Mouse (Mus musculus): ENCODE measurements around the gene Mfsd4b1. TPM values are rescaled to one million over a fixed set of nuclear protein-coding genes. Genes with fewer than 3 reads are reported as not detected.
"Not testable (repeated sequence)": the region's sequence is repeated elsewhere in the genome, so short reads cannot be mapped to it uniquely, and the experiment has no call there.

Mfsd4b1 gene
- polyA plus RNA-seq, 1 experiment: not detected

- WGBS: 82% methylated on average over 2 of the region's 2 CpGs
- H3K4me1 ChIP-seq (ENCODE audit: control insufficient read depth, insufficient read depth, low read length): no peaks in the 10 kb centered on the region; the same call in 1 of the 2 replicates
- TF ChIP-seq CTCF (IDR thresholded peaks at IDR 0.05; ENCODE audit: control insufficient read depth, insufficient read depth, low read length) (no peak), POLR2A (IDR thresholded peaks at IDR 0.05; ENCODE audit: borderline replicate concordance, control insufficient read depth, low read depth, low read length) (no peak)
These were observed 4.5 kb upstream of the Mfsd4b1 start for GRCm38 (mm10) chr10:40029610-40030009.

DNA sequence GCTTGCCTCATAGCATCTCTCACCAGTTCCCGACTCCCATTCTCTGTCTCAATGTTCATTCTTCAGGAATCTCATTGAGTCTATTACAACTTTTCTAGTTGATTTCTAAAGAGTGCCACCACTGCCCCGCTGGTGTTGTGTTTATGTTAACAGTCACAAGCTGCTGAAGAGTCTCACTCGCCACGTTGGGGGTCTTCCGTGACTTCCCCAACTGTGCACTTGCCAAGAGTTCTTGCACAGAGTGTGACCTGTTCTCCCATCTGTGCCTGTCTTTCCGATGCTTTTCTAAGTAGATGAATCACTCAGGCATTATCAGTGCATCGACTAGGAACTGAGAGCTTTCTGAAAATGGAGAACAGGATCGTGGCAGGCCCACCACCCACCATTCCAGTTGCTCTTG, 3.0 kb upstream of the Mfsd4b1 start:
- TF ChIP-seq POLR2A (IDR thresholded peaks at IDR 0.05; ENCODE audit: borderline replicate concordance, control insufficient read depth, low read depth, low read length): no peak
- TF ChIP-seq CTCF (IDR thresholded peaks at IDR 0.05; ENCODE audit: control insufficient read depth, insufficient read depth, low read length): no peak
- H3K4me1 ChIP-seq (ENCODE audit: control insufficient read depth, insufficient read depth, low read length): no peaks in the 10 kb centered on the region; the same call in 1 of the 2 replicates
- H3K4me3 ChIP-seq (replicated peaks; ENCODE audit: control insufficient read depth, low read depth, low read length): no peak overlapping the region
- WGBS: 87% methylated on average over 8 of the region's 8 CpGs
- no peak overlapping the region for H3K27ac ChIP-seq (ENCODE audit: control insufficient read depth, insufficient read depth, low read depth, low read length, poor library complexity)

More at GRCm38 (mm10) chr10:40029610-40030009, 4.5 kb upstream of the Mfsd4b1 start:
- Histone ChIP-seq H3K27ac (ENCODE audit: control insufficient read depth, insufficient read depth, low read depth, low read length, poor library complexity) (no peak overlapping the region), H3K4me3 (replicated peaks; ENCODE audit: control insufficient read depth, low read depth, low read length) (no peak overlapping the region)

DNA sequence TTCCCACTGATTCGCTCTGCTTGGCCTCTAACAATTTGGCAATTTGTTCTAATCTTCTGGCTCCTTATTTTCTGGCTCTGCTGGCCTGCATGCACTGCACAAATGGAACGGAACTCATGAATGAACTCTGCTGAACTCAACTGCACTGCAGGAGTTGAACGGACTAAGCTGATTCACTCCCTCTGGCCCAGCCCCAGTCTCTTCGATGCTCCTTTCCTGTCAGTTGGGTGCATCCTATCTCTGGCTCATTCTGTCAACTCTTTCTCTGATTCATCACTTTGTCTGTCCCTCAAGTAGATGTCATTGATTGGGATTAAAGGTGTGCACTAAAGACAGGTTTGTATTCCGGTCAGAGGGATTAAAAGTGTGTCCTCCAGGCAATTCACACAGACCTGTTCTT, 1.5 kb upstream of the Mfsd4b1 start:
- Histone ChIP-seq H3K27ac (ENCODE audit: control insufficient read depth, insufficient read depth, low read depth, low read length, poor library complexity) (no peak overlapping the region), H3K4me1 (ENCODE audit: control insufficient read depth, insufficient read depth, low read length) (no peaks in the 10 kb centered on the region; the same call in 1 of the 2 replicates), H3K4me3 (replicated peaks; ENCODE audit: control insufficient read depth, low read depth, low read length) (no peak overlapping the region)
- WGBS: 91% methylated on average over 5 of the region's 5 CpGs
- TF ChIP-seq CTCF (IDR thresholded peaks at IDR 0.05; ENCODE audit: control insufficient read depth, insufficient read depth, low read length) (no peak), POLR2A (IDR thresholded peaks at IDR 0.05; ENCODE audit: borderline replicate concordance, control insufficient read depth, low read depth, low read length) (no peak)

DNA sequence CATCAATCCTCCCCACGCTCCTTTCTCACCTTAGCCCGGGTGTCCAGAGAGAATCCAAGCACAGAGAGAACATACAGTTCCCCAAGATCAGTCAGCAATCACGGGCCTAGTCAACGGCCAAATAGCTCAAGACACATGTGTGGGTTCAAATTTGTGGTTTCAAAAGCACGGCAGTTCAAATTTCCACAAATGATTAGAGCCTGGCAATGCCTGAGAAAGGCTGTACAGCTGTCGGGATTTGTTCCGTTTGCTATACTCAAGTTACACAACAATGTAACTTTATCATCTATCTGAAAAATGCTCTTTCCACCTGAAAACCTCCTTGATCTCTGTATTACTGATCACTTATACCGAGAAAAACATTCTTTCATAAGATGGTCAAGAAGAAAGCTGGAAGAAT, 492 bp upstream of the Mfsd4b1 start:
- no peak for TF ChIP-seq CTCF (IDR thresholded peaks at IDR 0.05; ENCODE audit: control insufficient read depth, insufficient read depth, low read length)
- no peak for TF ChIP-seq POLR2A (IDR thresholded peaks at IDR 0.05; ENCODE audit: borderline replicate concordance, control insufficient read depth, low read depth, low read length)
- no peak overlapping the region for H3K27ac ChIP-seq (ENCODE audit: control insufficient read depth, insufficient read depth, low read depth, low read length, poor library complexity)
- H3K4me1 ChIP-seq (ENCODE audit: control insufficient read depth, insufficient read depth, low read length): no peaks in the 10 kb centered on the region; the same call in 1 of the 2 replicates
- no peak overlapping the region for H3K4me3 ChIP-seq (replicated peaks; ENCODE audit: control insufficient read depth, low read depth, low read length)
- WGBS: 63% methylated on average over 8 of the region's 8 CpGs

DNA sequence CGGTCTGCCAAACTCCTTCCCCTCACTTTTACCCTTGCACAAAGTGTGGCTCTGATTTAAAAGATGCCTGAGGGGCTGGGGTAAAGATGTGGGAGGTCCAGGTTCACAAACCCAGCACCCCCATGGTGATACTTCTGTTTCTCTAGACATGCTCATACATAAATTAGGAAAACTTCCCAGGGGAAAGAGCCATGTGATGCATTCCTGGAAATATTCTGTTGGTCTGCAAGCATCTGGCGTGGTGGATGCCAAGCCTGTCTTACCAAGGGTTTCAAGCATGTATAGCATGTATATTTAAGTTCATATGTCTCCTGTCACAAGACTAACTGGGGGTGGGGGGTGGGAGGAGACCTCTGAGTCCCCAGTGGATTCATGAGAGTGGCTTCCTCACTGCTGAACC, 4.7 kb downstream of the Mfsd4b1 start:
- Histone ChIP-seq H3K4me1 (ENCODE audit: control insufficient read depth, insufficient read depth, low read length) (no peaks in the 10 kb centered on the region; the same call in 1 of the 2 replicates), H3K4me3 (replicated peaks; ENCODE audit: control insufficient read depth, low read depth, low read length) (no peak overlapping the region), H3K27ac (ENCODE audit: control insufficient read depth, insufficient read depth, low read depth, low read length, poor library complexity) (no peak overlapping the region)
- TF ChIP-seq CTCF (IDR thresholded peaks at IDR 0.05; ENCODE audit: control insufficient read depth, insufficient read depth, low read length): no peak
- no peak for TF ChIP-seq POLR2A (IDR thresholded peaks at IDR 0.05; ENCODE audit: borderline replicate concordance, control insufficient read depth, low read depth, low read length)
- 33% methylated on average over 2 of the region's 2 CpGs for WGBS

DNA sequence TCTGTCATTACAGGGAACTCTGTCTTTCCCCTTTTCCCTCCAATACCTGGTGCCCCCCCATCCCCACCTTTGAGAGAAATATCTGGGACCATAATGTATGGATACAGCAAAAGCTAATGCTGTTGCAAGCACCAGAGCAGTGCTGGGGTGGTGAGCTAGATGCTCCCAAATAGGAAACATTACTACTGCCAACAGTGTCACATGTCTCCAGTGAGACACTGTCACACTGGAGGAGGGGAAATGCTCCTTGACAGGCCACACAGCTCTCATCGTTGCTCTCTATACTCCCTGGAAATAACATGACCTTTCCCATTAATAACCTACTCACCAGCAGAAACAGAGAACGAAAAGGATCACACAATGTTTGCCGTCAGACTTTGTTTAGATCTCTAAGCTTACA, 5.6 kb downstream of the Mfsd4b1 start:
- TF ChIP-seq CTCF (IDR thresholded peaks at IDR 0.05; ENCODE audit: control insufficient read depth, insufficient read depth, low read length) (no peak), POLR2A (IDR thresholded peaks at IDR 0.05; ENCODE audit: borderline replicate concordance, control insufficient read depth, low read depth, low read length) (no peak)
- 67% methylated on average over 3 of the region's 3 CpGs for WGBS
- Histone ChIP-seq H3K27ac (ENCODE audit: control insufficient read depth, insufficient read depth, low read depth, low read length, poor library complexity) (no peak overlapping the region), H3K4me3 (replicated peaks; ENCODE audit: control insufficient read depth, low read depth, low read length) (no peak overlapping the region), H3K4me1 (ENCODE audit: control insufficient read depth, insufficient read depth, low read length) (no peaks in the 10 kb centered on the region)

- H3K4me1 ChIP-seq (ENCODE audit: control insufficient read depth, insufficient read depth, low read length): no peaks in the 10 kb centered on the region
- 80% methylated on average over 5 of the region's 5 CpGs for WGBS
- no peak overlapping the region for H3K4me3 ChIP-seq (replicated peaks; ENCODE audit: control insufficient read depth, low read depth, low read length)
- TF ChIP-seq CTCF (IDR thresholded peaks at IDR 0.05; ENCODE audit: control insufficient read depth, insufficient read depth, low read length) (no peak), POLR2A (IDR thresholded peaks at IDR 0.05; ENCODE audit: borderline replicate concordance, control insufficient read depth, low read depth, low read length) (no peak)
- no peak overlapping the region for H3K27ac ChIP-seq (ENCODE audit: control insufficient read depth, insufficient read depth, low read depth, low read length, poor library complexity)
These were observed 6.7 kb downstream of the Mfsd4b1 start for GRCm38 (mm10) chr10:40018261-40018860.

DNA sequence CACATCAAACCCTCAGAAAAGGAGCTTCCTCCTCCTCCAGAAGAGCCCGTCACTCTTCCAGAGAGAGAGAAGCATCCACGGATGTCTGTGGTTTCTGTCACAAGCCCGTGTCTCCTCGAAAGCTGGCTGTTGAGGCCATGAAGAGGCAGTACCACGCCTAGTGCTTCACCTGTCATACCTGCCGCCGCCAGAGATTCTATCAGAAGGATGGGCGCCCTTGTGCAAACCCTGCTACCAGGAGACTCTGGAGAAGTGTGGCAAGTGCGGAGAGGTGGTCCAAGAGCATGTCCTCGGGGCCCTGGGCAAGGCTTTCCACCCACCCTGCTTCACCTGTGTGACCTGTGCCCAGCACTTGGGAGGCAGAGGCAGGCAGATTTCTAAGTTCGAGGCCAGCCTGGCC, 15.5 kb downstream of the Mfsd4b1 start:
- TF ChIP-seq CTCF (IDR thresholded peaks at IDR 0.05; ENCODE audit: control insufficient read depth, insufficient read depth, low read length) (no peak), POLR2A (IDR thresholded peaks at IDR 0.05; ENCODE audit: borderline replicate concordance, control insufficient read depth, low read depth, low read length) (no peak)
- Histone ChIP-seq H3K4me3 (replicated peaks; ENCODE audit: control insufficient read depth, low read depth, low read length) (no peak overlapping the region), H3K27ac (ENCODE audit: control insufficient read depth, insufficient read depth, low read depth, low read length, poor library complexity) (no peak overlapping the region), H3K4me1 (ENCODE audit: control insufficient read depth, insufficient read depth, low read length) (no peaks in the 10 kb centered on the region)
- WGBS: 75% methylated on average over 11 of the region's 11 CpGs

GRCm38 (mm10) chr10:40008847-40009246, 16.2 kb downstream of the Mfsd4b1 start:
- not testable (repeated sequence) for H3K4me3 ChIP-seq (replicated peaks; ENCODE audit: control insufficient read depth, low read depth, low read length); H3K4me1 ChIP-seq (ENCODE audit: control insufficient read depth, insufficient read depth, low read length); H3K27ac ChIP-seq (ENCODE audit: control insufficient read depth, insufficient read depth, low read depth, low read length, poor library complexity)
- WGBS: 78% methylated on average over 4 of the region's 4 CpGs
